Mouse (Mus musculus) hindbrain, embryonic 14.5 days (tissue): ENCODE measurements around the gene Nfkb2. TPM values are rescaled to one million over a fixed set of nuclear protein-coding genes. Genes with fewer than 3 reads are reported as not detected.
A peak's percentile ranks its signal among the peaks of the same experiment; 100 is the strongest.

Experiments used
- ATAC-seq: fragments of 200-750 bp; cut with Nextera tagmentation; 2 replicates; pipeline ENCODE4 v1.8.0; 2017; ENCODE audit warnings: moderate number of reproducible peaks, mild to moderate bottlenecking, moderate TSS enrichment, moderate library complexity; ENCODE audit not compliant: low FRiP score
- DNase-seq: peaks from one replicate; pipeline ENCODE4 v3.0.0-alpha.2; 2015; ENCODE audit warnings: low spot score
- H3K27ac ChIP-seq: fragments of 300-500 bp; sonication (generic); 2 replicates; pipeline ENCODE4 v1.5.1; 2014; ENCODE audit warnings: mild to moderate bottlenecking, moderate library complexity
- H3K27me3 ChIP-seq: fragments of 300-500 bp; sonication (generic); 2 replicates; pipeline ENCODE4 v1.6.1; 2014; ENCODE audit warnings: mild to moderate bottlenecking, low read length, mixed read lengths; ENCODE audit not compliant: control insufficient read depth, insufficient read depth
- H3K36me3 ChIP-seq: fragments of 300-500 bp; sonication (generic); replicated peaks from 2 replicates; pipeline ENCODE4 v1.6.1; 2014; ENCODE audit not compliant: control insufficient read depth, insufficient read depth
- H3K4me1 ChIP-seq: fragments of 300-500 bp; sonication (generic); replicated peaks from 2 replicates; pipeline ENCODE4 v1.6.1; 2014; ENCODE audit warnings: antibody characterized with exemption, low read length, mixed read lengths; ENCODE audit not compliant: control insufficient read depth, insufficient read depth
- H3K4me2 ChIP-seq: fragments of 300-500 bp; sonication (generic); replicated peaks from 2 replicates; pipeline ENCODE4 v1.6.1; 2014; ENCODE audit warnings: mild to moderate bottlenecking, moderate library complexity
- H3K4me3 ChIP-seq: fragments of 300-500 bp; sonication (generic); replicated peaks from 2 replicates; pipeline ENCODE4 v1.5.1; 2014; ENCODE audit warnings: mild to moderate bottlenecking, low read length
- H3K9ac ChIP-seq: fragments of 300-500 bp; sonication (generic); 2 replicates; pipeline ENCODE4 v1.6.1; 2014
- H3K9me3 ChIP-seq: fragments of 300-500 bp; sonication (generic); 2 replicates; pipeline ENCODE4 v1.6.1; 2016; ENCODE audit warnings: low read length; ENCODE audit not compliant: control insufficient read depth
- WGBS: fragments of 180-500 bp; shearing (Covaris S2); extraction: QIAGEN DNeasy Blood & Tissue Kit; methylation state at CpG from one replicate; pipeline ENCODE4 v1.1.7; 2014; 5-methylcytosine and 5-hydroxymethylcytosine counted together
- polyA plus RNA-seq: library from polyadenylated mRNA; unstranded; fragments of >200 nt; fragmentation: Nextera tagmentation; extraction: Ambion mirVana; gene quantifications from 2 replicates; pipeline ENCODE4 v1.2.1, GENCODE M21; 2014

Nfkb2 gene
- polyA plus RNA-seq, 1 experiment from 2014 or later = 1.9 TPM

- ATAC-seq = no peak
- DNase-seq = peak; percentile 53
- Histone ChIP-seq H3K27me3 (peaks cover 5% of the 10 kb centered on the region; the same call in 1 of the 2 replicates), H3K4me3 (peak overlapping the region; percentile 63), H3K27ac (peak overlapping the region; percentile 94), H3K4me2 (peak overlapping the region; percentile 83), H3K4me1 (peaks cover 7% of the 10 kb centered on the region; the same call in 1 of the 2 replicates), H3K36me3 (no peaks in the 10 kb centered on the region), H3K9ac (peak overlapping the region; percentile 87), H3K9me3 (no peaks in the 10 kb centered on the region)
- 30% methylated on average over 14 of the region's 14 CpGs for WGBS
These were observed 44.0 kb downstream of the Nfkb2 start for GRCm38 (mm10) chr19:46347936-46348668.

GRCm38 (mm10) chr19:46348761-46349458 lies 44.8 kb downstream of the Nfkb2 start:
- H3K27me3 ChIP-seq = peaks cover 5% of the 10 kb centered on the region; the same call in 1 of the 2 replicates

GRCm38 (mm10) chr19:46349550-46349949 lies 45.4 kb downstream of the Nfkb2 start:
- Histone ChIP-seq H3K4me1 (peaks cover 7% of the 10 kb centered on the region; the same call in 1 of the 2 replicates), H3K9me3 (no peaks in the 10 kb centered on the region), H3K27ac (no peak overlapping the region; the same call in 1 of the 2 replicates), H3K4me2 (peak overlapping the region; percentile 83), H3K36me3 (no peaks in the 10 kb centered on the region), H3K27me3 (peaks cover 5% of the 10 kb centered on the region; the same call in 1 of the 2 replicates), H3K4me3 (peak overlapping the region; percentile 63), H3K9ac (peak overlapping the region; percentile 87)
- DNase-seq = no peak
- WGBS = 29% methylated on average over 6 of the region's 6 CpGs
- peak; percentile 3; the same call in 1 of the 2 replicates for ATAC-seq

More at GRCm38 (mm10) chr19:46348761-46349458, 44.8 kb downstream of the Nfkb2 start:
- Histone ChIP-seq H3K9ac (peak overlapping the region; percentile 87), H3K4me2 (peak overlapping the region; percentile 83), H3K4me3 (peak overlapping the region; percentile 63), H3K9me3 (no peaks in the 10 kb centered on the region), H3K36me3 (no peaks in the 10 kb centered on the region), H3K27ac (peak overlapping the region; percentile 94), H3K4me1 (peaks cover 7% of the 10 kb centered on the region; the same call in 1 of the 2 replicates)
- ATAC-seq (peak; percentile 95), DNase-seq (peak; percentile 86)
- WGBS = under 1% methylated on average over 76 of the region's 78 CpGs

GRCm38 (mm10) chr19:46350168-46350932 lies 46.2 kb downstream of the Nfkb2 start, which contains the start of gene 2310034G01Rik:
Gene 2310034G01Rik, minus strand, starts transcription at chr19:46350302.
- DNase-seq = no peak
- Histone ChIP-seq H3K4me1 (peaks cover 7% of the 10 kb centered on the region; the same call in 1 of the 2 replicates), H3K4me3 (peak within 1 kb of the TSS; percentile 63), H3K4me2 (peak within 1 kb of the TSS; percentile 83), H3K36me3 (no peaks in the 10 kb centered on the region), H3K27ac (peak within 1 kb of the TSS; percentile 94), H3K9ac (peak within 1 kb of the TSS; percentile 87), H3K27me3 (peaks cover 5% of the 10 kb centered on the region; the same call in 1 of the 2 replicates), H3K9me3 (no peaks in the 10 kb centered on the region)
- WGBS = 63% methylated on average over 10 of the region's 10 CpGs
- no peak for ATAC-seq

- Histone ChIP-seq H3K4me3 (peak overlapping the region; percentile 48), H3K9me3 (no peaks in the 10 kb centered on the region), H3K4me2 (peak overlapping the region; percentile 82), H3K9ac (peak overlapping the region; percentile 74), H3K36me3 (no peaks in the 10 kb centered on the region), H3K4me1 (0 out of 2 replicates have a peak, but pooled peaks cover 4% of the 10 kb centered on the region), H3K27me3 (no peaks in the 10 kb centered on the region; the same call in 1 of the 2 replicates), H3K27ac (0 out of 2 replicates have a peak overlapping the region, but pooled peaks have one; percentile 22)
- ATAC-seq = peak; percentile 91
- DNase-seq = peak; percentile 89
- under 1% methylated on average over 29 of the region's 29 CpGs for WGBS
These were observed 52.6 kb downstream of the Nfkb2 start for GRCm38 (mm10) chr19:46356701-46357138.

GRCm38 (mm10) chr19:46357344-46358280 lies 53.5 kb downstream of the Nfkb2 start:
- no peak overlapping the region for H3K27ac ChIP-seq
- 0 out of 2 replicates have a peak, but pooled peaks cover 4% of the 10 kb centered on the region for H3K4me1 ChIP-seq
- no peaks in the 10 kb centered on the region for H3K36me3 ChIP-seq
- WGBS = 19% methylated on average over 25 of the region's 25 CpGs
- H3K4me3 ChIP-seq = peak overlapping the region; percentile 48
- DNase-seq (no peak), ATAC-seq (no peak)
- H3K9me3 ChIP-seq = no peaks in the 10 kb centered on the region
- H3K9ac ChIP-seq = peak overlapping the region; percentile 74
- H3K27me3 ChIP-seq = no peaks in the 10 kb centered on the region; the same call in 1 of the 2 replicates
- peak overlapping the region; percentile 82 for H3K4me2 ChIP-seq

- Histone ChIP-seq H3K9me3 (no peaks in the 10 kb centered on the region), H3K27me3 (no peaks in the 10 kb centered on the region; the same call in 1 of the 2 replicates), H3K4me3 (no peak overlapping the region), H3K27ac (no peak overlapping the region), H3K4me1 (0 out of 2 replicates have a peak, but pooled peaks cover 4% of the 10 kb centered on the region), H3K36me3 (no peaks in the 10 kb centered on the region), H3K4me2 (no peak overlapping the region), H3K9ac (no peak overlapping the region)
- 60% methylated on average over 4 of the region's 4 CpGs for WGBS
- DNase-seq (no peak), ATAC-seq (no peak)
These were observed 54.3 kb downstream of the Nfkb2 start for GRCm38 (mm10) chr19:46358381-46358780.
